Mouse (Mus musculus) left cerebral cortex, adult 11 months (tissue): Measurements from ENCODE around the gene Nrsn2.
"Not testable (repeated sequence)": the region's sequence is repeated elsewhere in the genome, so short reads cannot be mapped to it uniquely, and the experiment has no call there.

Experiments used
- DNase-seq: peaks from one replicate; pipeline ENCODE4 v3.0.0; 2022; ENCODE audit warnings: low spot score

The Nrsn2 gene

DNA sequence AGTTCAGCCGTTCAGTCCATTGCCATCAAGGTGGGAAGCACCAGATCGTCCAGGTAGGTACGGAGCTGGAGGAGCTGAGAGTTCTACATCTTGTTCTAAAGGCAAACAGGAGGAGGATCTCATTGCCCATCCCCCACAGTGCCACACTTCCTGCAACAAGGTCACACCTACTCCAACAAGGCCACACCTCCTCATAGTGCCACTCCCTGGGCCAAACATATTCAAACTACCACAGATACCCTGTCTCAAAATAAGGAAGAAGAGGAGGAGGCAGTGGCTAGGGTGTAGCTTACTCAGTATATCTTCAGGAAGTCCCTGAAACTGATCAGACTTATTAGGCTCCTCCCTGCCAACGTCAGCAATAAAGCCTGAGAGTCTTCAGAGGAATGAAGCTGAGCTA, 7.8 kb upstream of the Nrsn2 start:
- no peak for DNase-seq

DNA sequence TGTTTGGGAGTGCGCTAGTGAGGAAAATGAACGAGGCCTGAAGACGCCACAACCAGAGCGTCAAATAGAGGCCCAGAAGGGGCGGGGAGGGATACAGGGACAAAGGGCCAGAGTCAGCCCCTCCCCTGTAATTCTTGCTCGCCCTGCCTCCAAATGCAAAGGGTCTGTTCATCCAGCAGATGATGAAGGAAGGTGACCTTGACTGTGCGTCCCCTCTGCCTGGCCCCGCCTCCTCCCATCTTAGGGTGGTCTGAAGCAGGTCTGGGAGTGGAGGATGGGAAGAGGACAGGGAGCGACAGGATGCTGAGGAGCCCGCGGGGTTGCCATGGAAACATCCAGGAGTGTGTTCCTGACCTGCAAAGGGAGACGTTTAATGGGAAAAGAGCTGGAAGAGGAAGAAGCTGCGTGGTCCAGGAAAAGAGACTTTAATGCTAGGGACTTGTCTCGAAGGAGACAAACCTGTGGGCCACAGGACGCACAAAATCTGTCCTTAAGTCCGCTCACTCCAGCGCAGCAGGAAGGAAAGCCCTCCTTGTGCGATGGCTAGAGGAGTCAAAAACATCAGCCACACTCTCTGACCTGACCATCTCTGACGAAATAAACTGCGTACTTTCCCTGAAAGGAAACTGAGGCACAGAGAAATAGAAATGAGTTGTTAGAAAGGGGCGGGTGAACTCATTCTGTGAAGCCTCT, 640 bp downstream of the Nrsn2 start:
- DNase-seq = peak; percentile 55

DNA sequence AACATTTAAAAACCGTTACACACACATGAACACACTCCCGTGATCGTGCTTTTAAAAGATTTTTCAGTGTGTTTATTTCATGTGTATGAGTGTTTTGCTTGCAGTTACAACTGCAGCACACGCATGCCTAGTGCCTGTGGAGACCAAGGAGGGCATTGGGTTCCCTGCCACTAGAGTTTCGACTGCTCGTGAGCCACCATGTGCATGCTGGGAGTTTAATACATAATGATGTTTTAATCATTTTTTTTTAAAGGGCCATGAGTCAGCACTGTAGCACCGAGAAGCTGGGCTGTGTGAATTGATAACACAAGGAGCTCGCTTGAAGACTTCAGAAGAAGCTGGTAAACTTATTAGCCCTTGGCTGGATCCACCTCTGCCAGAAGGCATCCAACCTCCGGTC, 2.9 kb downstream of the Nrsn2 start:
- no peak for DNase-seq

DNA sequence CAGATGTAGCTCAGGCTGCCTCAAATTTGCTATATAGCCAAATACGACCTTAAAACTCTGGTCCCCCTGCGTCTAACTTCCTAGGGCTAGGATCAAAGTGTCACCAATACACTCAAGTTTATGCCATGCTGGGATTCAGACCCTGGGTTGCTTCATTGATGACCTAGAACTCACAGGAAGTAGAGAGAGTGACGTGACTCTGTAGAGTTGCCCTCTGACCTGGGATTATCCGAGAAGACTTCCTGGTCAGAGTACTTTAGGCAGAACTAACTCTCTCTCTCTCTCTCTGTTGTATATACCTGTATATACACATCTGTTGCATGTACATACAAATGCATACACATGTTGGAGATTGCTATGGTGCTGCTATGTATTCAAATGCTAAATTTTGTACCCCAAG, 3.8 kb downstream of the Nrsn2 start:
- no peak for DNase-seq

DNA sequence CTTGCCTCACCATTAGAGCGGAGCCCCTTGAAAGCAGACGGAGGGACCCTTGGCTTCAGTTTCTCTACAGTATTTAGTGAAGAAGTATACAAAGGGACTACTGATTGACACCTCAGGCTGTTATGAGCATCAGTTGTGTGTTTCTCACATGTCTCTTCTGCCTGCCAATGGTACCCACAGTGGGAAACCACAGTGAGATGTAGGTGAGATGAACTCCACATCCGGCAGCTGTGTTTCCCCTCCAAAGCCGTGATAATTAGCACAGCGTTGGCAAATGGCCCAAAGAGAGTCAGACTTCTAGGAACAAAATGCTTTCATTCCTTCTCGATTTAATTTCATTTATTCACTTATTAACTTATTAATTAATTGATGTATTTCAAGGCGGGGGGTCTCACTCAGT, 4.3 kb downstream of the Nrsn2 start:
- no peak for DNase-seq

DNA sequence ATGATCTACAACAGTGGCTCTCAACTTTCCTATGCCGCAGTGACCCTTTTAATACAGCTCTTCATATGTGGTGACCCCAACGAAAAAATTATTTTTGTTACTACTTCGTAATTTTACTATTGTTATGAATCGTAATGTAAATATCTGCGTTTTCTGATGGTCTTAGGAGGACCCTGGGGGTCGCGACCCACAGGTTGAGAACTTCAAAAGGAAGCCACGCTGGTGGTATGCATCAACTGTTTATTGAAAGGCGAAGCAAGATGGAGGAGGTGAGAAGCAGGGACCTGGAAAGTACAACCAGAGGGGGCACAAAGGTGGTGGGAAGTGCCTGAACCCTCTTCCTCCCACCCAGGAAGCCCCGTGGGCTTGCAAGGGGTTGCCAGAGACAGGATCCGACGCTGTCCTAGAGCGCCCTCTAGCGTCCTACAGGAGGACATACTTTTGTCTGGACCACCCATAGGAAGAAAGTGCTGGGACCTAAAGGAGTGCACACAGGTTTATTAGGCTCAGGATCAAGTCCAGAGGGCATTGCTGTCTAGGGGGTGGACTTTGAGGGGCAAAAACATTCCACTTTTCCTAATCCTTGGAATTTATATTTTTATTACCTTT, 7.8 kb downstream of the Nrsn2 start:
- no peak for DNase-seq

DNA sequence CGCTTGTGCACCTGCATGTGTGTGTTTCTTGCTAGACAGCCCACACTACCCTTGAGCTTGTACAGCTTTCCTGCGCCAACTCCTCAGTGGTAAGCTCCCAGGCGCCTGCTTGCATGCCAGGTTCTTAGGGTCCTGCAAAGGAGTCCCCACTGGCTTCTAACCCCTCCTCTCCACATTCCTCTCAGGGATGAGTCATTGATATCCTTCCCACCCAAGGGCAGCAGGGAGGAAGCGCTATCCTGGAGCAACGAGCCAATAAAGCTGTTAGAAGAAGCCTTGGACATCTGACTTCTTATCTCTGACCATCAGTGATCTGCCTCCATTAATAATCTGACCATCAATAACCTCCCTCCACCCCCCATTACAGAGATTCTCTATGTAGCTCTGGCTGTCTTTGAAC, 8.5 kb downstream of the Nrsn2 start:
- no peak for DNase-seq

DNA sequence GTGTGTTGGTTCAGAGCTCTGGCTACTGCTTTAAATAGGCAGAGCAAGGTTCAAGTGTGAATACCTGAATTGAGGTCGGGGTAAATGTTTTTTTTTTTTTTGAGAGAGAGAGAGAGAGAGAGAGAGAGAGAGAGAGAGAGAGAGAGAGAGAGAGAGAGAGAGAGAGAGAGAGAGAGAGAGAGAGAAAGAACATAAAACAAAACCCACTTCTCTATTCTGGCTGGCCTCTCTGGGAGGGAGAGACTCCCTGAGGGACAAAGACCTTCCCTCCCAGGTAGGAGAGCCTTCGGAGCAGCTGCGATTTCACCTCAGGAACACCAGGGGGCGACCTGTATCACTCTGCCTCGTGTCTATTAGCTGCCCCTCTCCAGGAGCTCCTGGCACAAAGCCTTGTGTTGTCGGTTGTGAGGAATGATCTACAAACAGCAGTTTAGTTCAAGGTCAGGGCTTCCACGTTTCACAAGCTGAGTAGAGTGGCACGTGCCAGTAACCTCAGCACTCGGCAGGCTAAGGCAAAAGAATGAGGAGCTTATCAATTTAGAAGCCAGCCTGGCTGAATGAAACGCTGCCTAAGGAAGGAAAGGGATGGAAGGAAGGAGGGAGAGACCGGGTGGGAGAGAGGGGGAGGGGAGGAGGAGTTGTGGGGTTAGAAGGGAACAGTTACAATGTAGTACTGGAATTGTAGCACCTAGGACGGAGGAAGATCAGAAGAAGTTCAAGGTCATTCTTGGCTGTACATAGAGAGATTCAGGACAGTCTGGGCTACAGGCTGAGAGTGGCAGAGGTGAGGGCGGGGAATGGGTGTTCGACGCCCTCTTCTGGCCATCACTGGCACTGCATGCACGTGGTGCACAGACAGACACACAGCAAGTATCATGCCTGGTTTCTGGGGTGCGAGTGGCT, 12.9 kb downstream of the Nrsn2 start:
- peak; percentile 46 for DNase-seq

DNA sequence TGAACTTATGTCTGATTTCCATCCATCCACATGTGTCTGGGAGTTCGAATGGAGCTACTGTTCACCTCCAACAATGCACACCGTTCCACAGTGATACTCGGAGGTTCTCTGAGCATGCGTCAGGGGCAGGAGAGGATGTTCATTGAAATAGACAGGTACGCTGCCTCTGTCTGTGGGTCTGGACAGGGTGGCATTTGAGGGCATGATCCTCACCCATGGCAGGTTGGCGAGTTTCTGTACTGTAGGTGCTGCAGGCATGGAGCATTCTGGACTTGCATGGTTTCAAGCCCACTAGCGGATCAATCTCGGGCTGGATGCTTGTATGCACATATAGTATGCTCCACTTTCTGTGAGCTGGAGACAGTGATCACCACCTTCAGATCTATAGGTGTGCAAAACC, 15.2 kb downstream of the Nrsn2 start:
- no peak for DNase-seq

DNA sequence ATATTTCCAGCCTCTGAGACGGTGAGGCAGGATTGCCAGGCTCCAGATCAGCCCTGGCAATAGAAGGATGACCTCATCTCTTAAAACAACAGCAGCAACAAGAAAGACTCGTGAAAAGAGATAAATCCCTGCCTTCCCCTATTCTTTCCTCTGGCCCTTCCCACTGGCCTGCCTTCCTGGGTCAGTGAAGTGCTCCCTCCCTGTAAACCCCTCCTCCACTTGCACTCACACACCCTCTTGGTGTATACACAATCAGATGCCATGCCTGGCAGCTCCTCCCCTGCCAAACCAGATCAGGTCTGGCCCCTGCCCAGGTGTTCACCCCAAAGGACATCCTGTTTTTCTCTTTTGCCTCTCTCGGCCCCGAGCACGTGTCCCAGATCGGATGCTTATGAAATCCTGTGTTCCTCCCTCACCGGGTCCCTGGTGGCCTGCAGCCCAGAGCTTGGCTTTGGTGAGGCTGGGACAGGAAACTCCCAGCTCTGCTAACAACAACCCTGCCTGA, 16.1 kb downstream of the Nrsn2 start:
- DNase-seq = no peak

DNA sequence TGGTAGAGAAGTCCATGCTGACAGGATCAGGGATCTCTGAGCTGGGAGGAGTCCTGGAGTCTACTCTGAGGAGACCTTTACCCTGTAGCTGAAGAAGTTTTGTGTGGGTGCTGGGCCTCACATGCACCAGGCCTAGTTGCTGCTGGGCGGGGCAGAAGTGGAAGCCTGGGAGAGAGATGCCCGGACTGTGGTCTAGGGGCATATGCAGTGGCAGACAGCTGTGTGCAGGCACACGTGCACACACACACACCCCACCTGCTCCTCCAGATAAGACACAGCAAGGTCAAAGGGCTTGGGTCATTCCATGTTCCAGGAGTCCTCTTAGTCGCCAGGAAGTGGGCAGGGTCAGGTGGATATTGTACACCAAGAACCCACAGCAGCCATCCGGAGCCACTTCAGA, 16.8 kb downstream of the Nrsn2 start:
- DNase-seq = no peak

DNA sequence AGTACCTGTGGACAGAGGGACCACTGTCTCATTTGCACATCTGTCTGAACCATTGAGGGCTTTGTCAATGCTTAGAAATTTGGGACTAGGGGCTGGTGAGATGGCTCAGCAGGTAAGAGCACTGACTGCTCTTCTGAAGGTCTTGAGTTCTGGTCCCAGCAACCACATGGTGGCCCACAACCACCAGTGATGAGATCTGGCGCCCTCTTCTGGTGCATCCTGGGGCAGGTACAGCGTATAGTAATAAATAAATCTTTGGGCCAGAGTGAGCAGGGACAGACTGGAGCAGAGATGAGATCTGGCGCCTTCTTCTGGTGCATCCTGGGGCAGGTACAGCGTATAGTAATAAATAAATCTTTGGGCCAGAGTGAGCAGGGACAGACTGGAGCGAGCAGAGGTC, 17.5 kb downstream of the Nrsn2 start:
- DNase-seq = not testable (repeated sequence)

DNA sequence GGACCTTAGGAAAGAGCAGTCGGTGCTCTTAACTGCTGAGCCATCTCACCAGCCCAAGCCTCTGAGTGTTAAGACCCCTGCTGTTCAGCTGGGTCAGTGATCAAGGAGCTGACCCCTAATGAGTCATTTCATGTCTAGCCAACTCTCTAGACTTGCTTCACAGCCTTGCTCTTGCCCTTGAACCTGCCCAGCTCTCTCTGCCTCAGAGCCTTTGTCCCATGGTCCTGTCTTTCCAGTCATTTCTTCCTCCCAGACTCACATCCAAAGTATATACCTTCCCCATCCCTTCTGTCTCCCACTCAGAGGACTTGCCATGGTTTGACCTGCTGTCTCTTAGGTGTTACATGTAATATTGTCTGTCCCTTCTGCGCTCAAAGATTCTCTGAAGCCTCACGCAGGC, 19.2 kb downstream of the Nrsn2 start:
- DNase-seq = no peak

DNA sequence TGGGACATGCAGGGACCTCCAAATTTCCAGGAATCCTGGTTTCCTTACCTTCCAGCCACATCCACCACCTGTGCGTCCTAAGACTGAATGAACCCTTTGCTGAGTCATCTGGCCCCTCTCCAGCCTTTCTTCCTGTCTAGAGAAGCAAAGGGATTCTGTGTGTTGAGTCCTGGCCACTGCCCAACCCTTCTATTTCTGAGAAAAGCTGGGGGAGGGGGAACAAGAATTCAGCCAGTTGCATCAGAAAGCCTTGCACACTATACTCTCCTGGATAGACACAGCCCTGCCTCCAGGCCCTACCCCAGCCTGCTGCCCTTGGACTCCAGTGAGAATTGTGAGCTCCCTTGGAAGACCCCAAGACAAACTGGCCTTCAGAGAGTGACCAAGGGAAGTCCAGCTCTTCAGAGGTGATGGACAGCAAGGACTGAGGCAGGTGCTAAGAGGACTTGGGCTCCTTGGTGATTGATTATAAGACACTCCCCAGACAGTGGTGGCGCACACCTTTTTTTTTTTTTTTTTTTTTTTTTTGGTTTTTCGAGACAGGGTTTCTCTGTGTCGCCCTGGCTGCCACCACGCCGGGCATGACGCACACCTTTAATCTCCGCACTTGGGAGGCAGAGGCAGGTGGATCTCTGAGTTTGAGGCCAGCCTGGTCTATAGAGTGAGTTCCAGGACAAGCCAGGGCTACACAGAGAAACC, 26.4 kb downstream of the Nrsn2 start:
- no peak for DNase-seq

DNA sequence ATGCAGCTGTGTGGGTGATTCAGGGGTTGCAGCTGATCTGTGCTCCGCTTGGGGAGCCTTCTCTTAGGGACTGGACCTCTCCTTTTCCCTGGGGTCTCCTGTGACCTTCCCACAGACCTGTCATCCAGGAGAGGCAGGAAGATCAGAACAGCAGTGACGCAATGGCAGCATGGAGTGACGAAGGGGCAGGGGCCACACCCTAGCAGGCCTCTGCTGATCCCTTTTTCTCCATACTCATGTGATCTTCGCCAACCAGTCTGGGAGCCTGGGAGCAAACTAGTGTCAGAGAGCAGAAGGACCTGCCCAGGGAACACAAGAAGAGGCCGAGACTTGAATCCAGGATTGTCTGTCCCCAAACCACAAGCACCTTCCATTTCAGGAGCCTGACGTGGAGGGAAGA, 27.2 kb downstream of the Nrsn2 start:
- DNase-seq = no peak

DNA sequence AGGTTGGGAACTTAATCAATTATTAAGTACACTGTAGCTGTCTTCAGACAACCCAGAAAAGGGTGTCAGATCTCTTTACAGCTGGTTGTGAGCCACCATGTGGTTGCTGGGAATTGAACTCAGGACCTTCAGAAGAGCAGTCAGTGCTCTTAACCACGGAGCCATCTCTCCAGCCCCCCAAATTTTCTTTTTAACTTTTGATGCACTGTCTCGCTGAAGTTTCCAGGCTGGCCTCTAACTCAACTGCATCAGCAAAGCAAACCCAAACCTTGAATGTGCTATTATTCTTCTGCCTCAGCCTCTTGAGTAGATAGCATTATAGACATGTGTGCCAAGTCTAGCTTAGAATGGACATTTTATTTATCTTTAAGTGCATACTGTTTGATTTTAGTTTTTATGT, 28.7 kb downstream of the Nrsn2 start:
- DNase-seq = no peak

DNA sequence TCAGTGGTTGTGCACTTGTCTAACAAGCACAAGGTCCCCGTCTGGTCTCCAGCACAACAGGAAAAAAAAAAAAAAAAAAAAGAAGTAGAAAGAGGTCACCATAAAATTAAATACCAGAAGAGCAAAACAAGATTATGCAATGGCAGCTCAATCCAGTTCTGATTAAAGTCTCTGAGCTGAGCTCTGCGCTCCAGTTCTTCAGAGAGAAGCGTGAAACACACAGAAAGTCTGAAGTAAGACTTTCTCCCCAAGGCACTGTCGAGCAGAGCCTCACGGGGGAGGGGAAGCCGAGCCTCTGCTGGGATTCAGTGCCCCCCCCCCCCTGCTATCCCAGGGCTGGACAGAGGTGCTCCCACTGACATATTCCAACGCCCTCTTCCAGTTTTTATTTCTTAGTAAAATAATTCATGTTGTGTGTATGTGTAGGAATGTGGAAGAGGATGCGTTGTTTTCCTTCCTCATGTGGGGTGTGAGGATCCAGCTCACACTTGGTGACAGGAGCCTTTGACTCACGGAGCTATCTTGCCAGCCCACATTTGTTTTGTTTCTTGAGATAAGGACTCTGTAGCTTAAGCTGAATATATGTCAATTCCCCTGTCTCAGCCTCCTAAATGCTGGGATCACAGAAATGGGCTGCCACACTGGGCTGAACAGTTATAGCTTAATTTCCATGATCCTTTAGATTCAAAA, 29.5 kb downstream of the Nrsn2 start:
- DNase-seq = no peak

DNA sequence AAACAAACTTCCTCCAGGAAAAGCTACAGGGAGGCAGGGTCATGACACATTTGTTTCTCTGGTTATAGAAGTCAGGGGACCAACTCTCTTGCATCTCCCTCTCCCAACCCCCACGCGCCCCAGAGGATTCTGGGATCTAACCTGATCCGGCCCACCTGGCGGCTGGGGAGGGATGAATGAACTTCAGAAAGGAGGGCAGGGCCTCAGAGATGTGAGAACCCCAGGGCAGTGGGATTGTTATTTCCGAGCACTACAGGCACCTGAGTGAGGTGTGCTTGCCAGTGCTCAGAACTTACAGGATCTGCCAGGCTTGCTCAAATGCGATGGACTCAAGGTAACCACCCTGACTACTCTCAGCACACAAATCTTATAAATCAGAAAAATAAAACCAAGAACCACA, 31.0 kb downstream of the Nrsn2 start:
- no peak for DNase-seq

DNA sequence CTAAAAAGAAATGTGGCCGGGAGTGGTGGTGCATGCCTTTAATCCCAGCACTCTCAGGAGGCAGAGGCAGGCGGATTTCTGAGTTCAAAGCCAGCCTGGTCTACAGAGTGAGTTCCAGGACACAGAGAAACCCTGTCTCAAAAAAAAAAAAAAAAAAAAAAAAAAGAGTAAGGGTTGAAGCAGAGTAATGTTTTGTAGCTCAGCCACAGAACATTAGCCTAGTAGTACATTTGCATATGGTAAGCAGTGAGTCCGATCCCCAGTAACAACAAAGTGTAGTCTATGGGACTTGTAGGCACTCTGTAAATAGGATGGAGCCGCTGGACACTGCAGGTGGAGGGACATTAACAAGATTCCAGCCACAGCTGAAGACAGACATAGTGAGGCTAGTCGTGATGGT, 31.5 kb downstream of the Nrsn2 start:
- DNase-seq = no peak

DNA sequence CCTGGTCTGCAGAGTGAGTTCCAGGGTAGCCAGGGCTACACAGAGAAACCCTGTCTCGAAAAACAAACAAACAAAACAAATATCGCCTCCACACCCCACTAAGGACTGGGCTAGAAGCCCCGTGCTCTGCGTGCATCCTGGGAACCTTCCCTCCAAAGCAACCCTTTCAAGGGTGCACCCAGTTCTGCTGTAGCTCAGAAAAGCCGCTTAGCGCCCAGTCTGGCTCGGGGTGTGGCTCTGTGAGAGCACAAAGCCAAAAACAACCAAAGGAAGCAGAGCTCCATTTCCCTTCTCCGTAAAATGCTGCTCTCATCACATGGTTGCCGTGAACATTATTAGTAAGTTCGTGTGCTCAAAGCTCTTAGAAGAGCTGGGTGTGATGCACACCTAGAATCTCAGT, 32.1 kb downstream of the Nrsn2 start:
- DNase-seq = no peak

DNA sequence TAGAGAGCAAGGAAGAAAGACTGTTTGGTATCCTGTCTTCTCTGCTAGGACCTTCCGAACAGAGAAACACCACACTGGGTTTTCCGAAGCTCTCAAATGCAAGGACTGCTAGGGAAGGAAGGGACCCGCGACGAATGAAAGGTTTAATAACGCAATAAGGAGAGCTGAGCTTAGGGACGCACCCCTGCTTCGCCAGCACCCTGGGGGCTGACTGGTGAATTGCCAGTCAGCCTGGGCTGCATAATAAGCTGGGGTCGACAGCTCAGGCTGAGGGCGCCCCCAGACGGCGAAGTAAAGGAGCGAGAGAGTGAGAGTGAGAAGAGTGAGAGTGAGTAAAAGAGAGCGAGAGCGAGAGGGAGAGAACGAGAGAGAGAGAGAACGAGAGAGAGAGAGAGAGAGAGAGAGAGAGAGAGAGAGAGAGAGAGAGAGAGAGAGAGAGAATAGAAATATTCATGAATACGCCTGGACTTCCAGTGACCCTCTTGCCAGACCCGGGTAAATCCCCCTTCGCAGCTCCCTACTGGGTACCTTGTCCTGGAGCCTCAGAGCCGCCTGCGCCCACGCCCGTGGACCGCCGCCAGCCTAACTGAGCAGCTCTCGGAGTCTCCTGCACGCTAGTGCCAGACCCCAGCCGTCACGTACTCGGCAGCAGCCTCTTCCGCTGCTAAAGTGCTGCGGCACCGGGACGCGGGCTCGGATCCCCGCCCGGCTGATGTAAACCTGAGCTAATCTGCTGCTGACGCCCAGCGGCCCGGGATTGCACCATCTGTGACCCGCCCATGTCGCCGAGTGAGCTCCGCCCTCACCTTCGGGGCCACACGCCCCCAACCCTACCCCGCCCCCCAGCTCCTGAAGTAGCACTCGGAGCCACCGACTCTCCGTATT, 32.9 kb downstream of the Nrsn2 start, which contains the start of gene Trib3:
TSS of gene Trib3 (minus strand) at position 704 of the 885 bp plus-strand sequence.
- DNase-seq = no peak
